Mouse (Mus musculus): ENCODE results near the gene A930009A15Rik. TPM values are rescaled to one million over a fixed set of nuclear protein-coding genes. Genes with fewer than 3 reads are reported as not detected.

The A930009A15Rik gene
- polyA plus RNA-seq, 1 experiment from 2014 or later = not detected

GRCm38 (mm10) chr10:115542917-115543316, 26.9 kb upstream of the A930009A15Rik start:
- Histone ChIP-seq H3K9ac (ENCODE audit: low read depth, low read length) (no peak overlapping the region), H3K4me3 (replicated peaks; ENCODE audit: low read depth, low read length) (no peak overlapping the region), H3K27me3 (ENCODE audit: insufficient read depth, low read length) (no peaks in the 10 kb centered on the region), H3K27ac (no peak overlapping the region), H3K4me1 (replicated peaks; ENCODE audit: insufficient read depth, low read length) (no peaks in the 10 kb centered on the region), H3K36me3 (ENCODE audit: insufficient read depth, low read length) (no peaks in the 10 kb centered on the region), H3K4me2 (ENCODE audit: low read length) (no peak overlapping the region), H3K9me3 (replicated peaks; ENCODE audit: low read length) (no peaks in the 10 kb centered on the region)
- ATAC-seq (replicated peaks; ENCODE audit: low FRiP score, low read depth) = no peak
- 72% methylated on average over 6 of the region's 6 CpGs for WGBS
- no peak for DNase-seq (ENCODE audit: low spot score)
- no peak for TF ChIP-seq CTCF (IDR thresholded peaks at IDR 0.05; ENCODE audit: low read depth)

- TF ChIP-seq CTCF (IDR thresholded peaks at IDR 0.05; ENCODE audit: low read depth) = no peak
- H3K9ac ChIP-seq (ENCODE audit: low read depth, low read length) = no peak overlapping the region
- no peak overlapping the region for H3K4me2 ChIP-seq (ENCODE audit: low read length)
- no peaks in the 10 kb centered on the region for H3K4me1 ChIP-seq (replicated peaks; ENCODE audit: insufficient read depth, low read length)
- H3K9me3 ChIP-seq (replicated peaks; ENCODE audit: low read length) = no peaks in the 10 kb centered on the region
- ATAC-seq (replicated peaks; ENCODE audit: low FRiP score, low read depth) (peak; percentile 68), DNase-seq (ENCODE audit: low spot score) (peak; percentile 27)
- H3K36me3 ChIP-seq (ENCODE audit: insufficient read depth, low read length) = no peaks in the 10 kb centered on the region
- H3K27ac ChIP-seq = no peak overlapping the region
- H3K4me3 ChIP-seq (replicated peaks; ENCODE audit: low read depth, low read length) = no peak overlapping the region
- no peaks in the 10 kb centered on the region for H3K27me3 ChIP-seq (ENCODE audit: insufficient read depth, low read length)
- 30% methylated on average over 7 of the region's 7 CpGs for WGBS
These were observed 19.5 kb upstream of the A930009A15Rik start for GRCm38 (mm10) chr10:115550253-115550652.

GRCm38 (mm10) chr10:115551069-115551468, 18.7 kb upstream of the A930009A15Rik start:
- H3K9ac ChIP-seq (ENCODE audit: low read depth, low read length) = no peak overlapping the region

GRCm38 (mm10) chr10:115553352-115554113, 16.3 kb upstream of the A930009A15Rik start:
- Histone ChIP-seq H3K9me3 (replicated peaks; ENCODE audit: low read length) (no peaks in the 10 kb centered on the region), H3K9ac (ENCODE audit: low read depth, low read length) (no peak overlapping the region), H3K4me2 (ENCODE audit: low read length) (no peak overlapping the region), H3K27ac (no peak overlapping the region), H3K4me1 (replicated peaks; ENCODE audit: insufficient read depth, low read length) (no peaks in the 10 kb centered on the region), H3K36me3 (ENCODE audit: insufficient read depth, low read length) (no peaks in the 10 kb centered on the region), H3K27me3 (ENCODE audit: insufficient read depth, low read length) (no peaks in the 10 kb centered on the region), H3K4me3 (replicated peaks; ENCODE audit: low read depth, low read length) (no peak overlapping the region)
- 78% methylated on average over 11 of the region's 11 CpGs for whole genome bisulfite sequencing
- DNase-seq (ENCODE audit: low spot score) (no peak), ATAC-seq (replicated peaks; ENCODE audit: low FRiP score, low read depth) (no peak)
- TF ChIP-seq CTCF (IDR thresholded peaks at IDR 0.05; ENCODE audit: low read depth) = no peak

More at GRCm38 (mm10) chr10:115551069-115551468, 18.7 kb upstream of the A930009A15Rik start:
- no peaks in the 10 kb centered on the region for H3K27me3 ChIP-seq (ENCODE audit: insufficient read depth, low read length)
- H3K27ac ChIP-seq = no peak overlapping the region
- no peaks in the 10 kb centered on the region for H3K36me3 ChIP-seq (ENCODE audit: insufficient read depth, low read length)
- no peak for TF ChIP-seq CTCF (IDR thresholded peaks at IDR 0.05; ENCODE audit: low read depth)
- ATAC-seq (replicated peaks; ENCODE audit: low FRiP score, low read depth) = no peak
- no peak for DNase-seq (ENCODE audit: low spot score)
- H3K9me3 ChIP-seq (replicated peaks; ENCODE audit: low read length) = no peaks in the 10 kb centered on the region
- H3K4me2 ChIP-seq (ENCODE audit: low read length) = no peak overlapping the region
- no peak overlapping the region for H3K4me3 ChIP-seq (replicated peaks; ENCODE audit: low read depth, low read length)
- WGBS = 67% methylated on average over 3 of the region's 3 CpGs
- H3K4me1 ChIP-seq (replicated peaks; ENCODE audit: insufficient read depth, low read length) = no peaks in the 10 kb centered on the region

GRCm38 (mm10) chr10:115555191-115555765, 14.5 kb upstream of the A930009A15Rik start:
- H3K9me3 ChIP-seq (replicated peaks; ENCODE audit: low read length) = no peaks in the 10 kb centered on the region
- no peak overlapping the region for H3K27ac ChIP-seq
- no peak for ATAC-seq (replicated peaks; ENCODE audit: low FRiP score, low read depth)
- H3K36me3 ChIP-seq (ENCODE audit: insufficient read depth, low read length) = no peaks in the 10 kb centered on the region
- no peak for TF ChIP-seq CTCF (IDR thresholded peaks at IDR 0.05; ENCODE audit: low read depth)
- DNase-seq (ENCODE audit: low spot score) = no peak
- H3K4me1 ChIP-seq (replicated peaks; ENCODE audit: insufficient read depth, low read length) = no peaks in the 10 kb centered on the region
- no peak overlapping the region for H3K9ac ChIP-seq (ENCODE audit: low read depth, low read length)
- H3K27me3 ChIP-seq (ENCODE audit: insufficient read depth, low read length) = no peaks in the 10 kb centered on the region
- H3K4me2 ChIP-seq (ENCODE audit: low read length) = no peak overlapping the region
- 32% methylated on average over 2 of the region's 2 CpGs for WGBS
- H3K4me3 ChIP-seq (replicated peaks; ENCODE audit: low read depth, low read length) = no peak overlapping the region

GRCm38 (mm10) chr10:115556738-115557242, 13.0 kb upstream of the A930009A15Rik start:
- Histone ChIP-seq H3K36me3 (ENCODE audit: insufficient read depth, low read length) (no peaks in the 10 kb centered on the region), H3K9ac (ENCODE audit: low read depth, low read length) (no peak overlapping the region), H3K27me3 (ENCODE audit: insufficient read depth, low read length) (no peaks in the 10 kb centered on the region), H3K9me3 (replicated peaks; ENCODE audit: low read length) (no peaks in the 10 kb centered on the region), H3K27ac (no peak overlapping the region), H3K4me2 (ENCODE audit: low read length) (peak overlapping the region; percentile 37; the same call in 1 of the 2 replicates), H3K4me1 (replicated peaks; ENCODE audit: insufficient read depth, low read length) (no peaks in the 10 kb centered on the region), H3K4me3 (replicated peaks; ENCODE audit: low read depth, low read length) (no peak overlapping the region)
- no peak for TF ChIP-seq CTCF (IDR thresholded peaks at IDR 0.05; ENCODE audit: low read depth)
- ATAC-seq (replicated peaks; ENCODE audit: low FRiP score, low read depth) = 0 out of 2 replicates have a peak, but pooled peaks have one; percentile 46
- WGBS = 19% methylated on average over 12 of the region's 12 CpGs
- DNase-seq (ENCODE audit: low spot score) = no peak

All from kidney, postnatal 0 days (tissue).